Mouse (Mus musculus) heart, embryonic 13.5 days (tissue): Measurements from ENCODE around the gene Clint1. TPM values are rescaled to one million over a fixed set of nuclear protein-coding genes. Genes with fewer than 3 reads are reported as not detected.

ENCODE experiments used
- ATAC-seq: fragments of 200-750 bp; cut with Nextera tagmentation; 2 replicates; pipeline ENCODE4 v1.8.0; 2017; ENCODE audit warnings: moderate TSS enrichment; ENCODE audit not compliant: insufficient number of reproducible peaks, low FRiP score, low TSS enrichment; ENCODE audit errors: extremely low read depth
- H3K27ac ChIP-seq: fragments of 300-500 bp; sonication (generic); replicated peaks from 2 replicates; pipeline ENCODE4 v1.5.1; 2015; ENCODE audit warnings: moderate library complexity, mild to moderate bottlenecking, inconsistent platforms
- H3K27me3 ChIP-seq: fragments of 300-500 bp; sonication (generic); replicated peaks from 2 replicates; pipeline ENCODE4 v1.6.1; 2015; ENCODE audit warnings: mild to moderate bottlenecking, inconsistent platforms
- H3K36me3 ChIP-seq: fragments of 300-500 bp; sonication (generic); 2 replicates; pipeline ENCODE4 v1.6.1; 2015; ENCODE audit warnings: mild to moderate bottlenecking, inconsistent platforms
- H3K4me1 ChIP-seq: fragments of 300-500 bp; sonication (generic); 2 replicates; pipeline ENCODE4 v1.6.1; 2015; ENCODE audit warnings: inconsistent platforms
- H3K4me2 ChIP-seq: fragments of 300-500 bp; sonication (generic); 2 replicates; pipeline ENCODE4 v1.6.1; 2015; ENCODE audit warnings: inconsistent platforms, mild to moderate bottlenecking, moderate library complexity
- H3K4me3 ChIP-seq: fragments of 300-500 bp; sonication (generic); 2 replicates; pipeline ENCODE4 v1.5.1; 2015; ENCODE audit warnings: moderate library complexity, mild to moderate bottlenecking, inconsistent platforms
- H3K9ac ChIP-seq: fragments of 300-500 bp; sonication (generic); 2 replicates; pipeline ENCODE4 v1.6.1; 2015; ENCODE audit warnings: inconsistent platforms, mild to moderate bottlenecking, moderate library complexity
- H3K9me3 ChIP-seq: fragments of 300-500 bp; sonication (generic); 2 replicates; pipeline ENCODE4 v1.6.1; 2016; ENCODE audit warnings: inconsistent platforms
- WGBS: fragments of 180-500 bp; shearing (Covaris S2); methylation state at CpG from one replicate; pipeline ENCODE4 v1.1.7; 2015; ENCODE audit warnings: mixed read lengths; 5-methylcytosine and 5-hydroxymethylcytosine counted together
- polyA plus RNA-seq: library from polyadenylated mRNA; unstranded; fragments of >200 nt; fragmentation: Nextera tagmentation; extraction: Ambion mirVana; gene quantifications from 2 replicates; pipeline ENCODE4 v1.2.1, GENCODE M21; 2015

Clint1 gene
- polyA plus RNA-seq, 1 experiment from 2014 or later: 50.6 TPM

DNA sequence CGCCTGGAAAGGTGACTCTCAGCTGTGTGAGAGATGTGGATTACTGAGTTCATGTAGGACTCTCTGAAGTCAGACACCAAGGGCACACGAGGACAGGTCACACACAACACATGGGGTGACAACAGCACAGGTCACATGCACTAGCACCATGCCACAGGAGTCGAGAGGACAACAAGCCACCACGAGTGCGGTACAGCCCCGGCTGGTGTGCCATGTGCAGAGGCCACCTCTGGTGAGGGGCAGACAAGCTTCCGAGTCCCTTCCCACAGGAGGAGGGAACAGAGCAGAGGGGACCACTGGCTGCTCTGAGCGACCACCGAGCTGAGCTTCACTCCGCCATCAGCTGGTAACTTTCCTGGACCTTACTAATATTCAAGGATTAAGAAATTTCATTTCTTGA lies 80.9 kb downstream of the Clint1 start:
- no peak for ATAC-seq

DNA sequence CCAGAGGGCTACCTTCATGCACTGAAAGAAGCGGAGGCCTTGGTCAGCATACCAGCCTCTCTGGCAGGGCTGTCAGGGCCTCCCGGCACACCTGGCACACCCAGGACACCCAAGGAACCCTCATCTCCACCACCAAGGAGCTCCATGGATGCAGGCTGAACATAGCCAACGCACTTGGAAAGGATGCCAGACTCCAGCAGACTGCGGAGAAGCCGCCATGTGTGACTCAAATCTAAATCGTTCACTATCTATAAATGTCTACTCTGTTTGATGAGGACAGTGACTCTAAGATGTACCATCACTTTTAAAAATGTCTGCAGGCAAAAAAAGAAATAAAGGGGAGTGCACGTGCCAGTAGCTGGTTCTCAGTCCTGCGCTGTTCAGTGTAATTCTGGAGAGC lies 85.6 kb downstream of the Clint1 start:
- no peak for ATAC-seq
- peaks cover 19% of the 10 kb centered on the region for H3K4me1 ChIP-seq
- H3K9ac ChIP-seq: no peak overlapping the region
- H3K27me3 ChIP-seq: no peaks in the 10 kb centered on the region
- WGBS: 93% methylated on average over 8 of the region's 8 CpGs
- H3K4me3 ChIP-seq: no peak overlapping the region
- no peak overlapping the region for H3K27ac ChIP-seq
- peaks cover 71% of the 10 kb centered on the region for H3K36me3 ChIP-seq
- H3K4me2 ChIP-seq: no peak overlapping the region
- H3K9me3 ChIP-seq: no peaks in the 10 kb centered on the region

More for the DNA sequence above, 80.9 kb downstream of the Clint1 start:
- WGBS: 82% methylated on average over 10 of the region's 10 CpGs
- Histone ChIP-seq H3K4me1 (0 out of 2 replicates have a peak, but pooled peaks cover 3% of the 10 kb centered on the region), H3K4me2 (no peak overlapping the region), H3K36me3 (peaks cover 94% of the 10 kb centered on the region), H3K9me3 (no peaks in the 10 kb centered on the region), H3K27me3 (no peaks in the 10 kb centered on the region), H3K4me3 (no peak overlapping the region), H3K27ac (no peak overlapping the region), H3K9ac (no peak overlapping the region)

GRCm38 (mm10) chr11:45938917-45939316 lies 87.1 kb downstream of the Clint1 start:
- ATAC-seq: no peak
- 73% methylated on average over 8 of the region's 8 CpGs for WGBS
- Histone ChIP-seq H3K9ac (no peak overlapping the region), H3K27ac (no peak overlapping the region), H3K36me3 (peaks cover 56% of the 10 kb centered on the region), H3K4me1 (peaks cover 32% of the 10 kb centered on the region), H3K9me3 (no peaks in the 10 kb centered on the region), H3K27me3 (no peaks in the 10 kb centered on the region), H3K4me3 (no peak overlapping the region), H3K4me2 (no peak overlapping the region)

DNA sequence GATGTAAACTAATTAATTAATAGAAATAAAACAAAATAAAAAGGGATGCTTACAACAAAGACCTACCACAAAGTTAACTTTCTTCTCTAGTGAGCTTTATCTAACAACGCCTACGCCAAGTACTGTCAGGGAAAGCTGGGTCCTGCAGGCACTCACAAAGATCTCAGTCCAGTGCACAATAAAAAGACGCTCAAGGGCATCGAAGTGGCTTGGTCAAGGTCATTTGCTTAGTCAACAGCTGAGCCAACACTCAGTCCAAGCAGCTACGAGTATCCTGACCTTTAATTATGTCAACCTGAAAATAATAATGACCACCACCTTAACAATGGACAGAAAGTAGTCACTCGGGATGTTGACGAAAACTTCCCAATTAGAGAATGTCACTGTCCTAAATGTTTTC lies 90.4 kb downstream of the Clint1 start:
- peaks cover 36% of the 10 kb centered on the region for H3K4me1 ChIP-seq
- H3K36me3 ChIP-seq: peaks cover 23% of the 10 kb centered on the region
- H3K9ac ChIP-seq: no peak overlapping the region
- ATAC-seq: no peak
- H3K4me3 ChIP-seq: 0 out of 2 replicates have a peak overlapping the region, but pooled peaks have one; percentile 93
- no peak overlapping the region for H3K27ac ChIP-seq
- no peaks in the 10 kb centered on the region for H3K9me3 ChIP-seq
- no peaks in the 10 kb centered on the region for H3K27me3 ChIP-seq
- peak overlapping the region; percentile 91 for H3K4me2 ChIP-seq
- 82% methylated on average over 7 of the region's 7 CpGs for WGBS

GRCm38 (mm10) chr11:45943108-45943705 lies 91.4 kb downstream of the Clint1 start:
- Histone ChIP-seq H3K4me1 (peaks cover 36% of the 10 kb centered on the region), H3K4me3 (peak overlapping the region; percentile 93), H3K9ac (peak overlapping the region; percentile 97), H3K4me2 (peak overlapping the region; percentile 91), H3K27ac (0 out of 2 replicates have a peak overlapping the region, but pooled peaks have one; percentile 20), H3K36me3 (peaks cover 26% of the 10 kb centered on the region), H3K27me3 (no peaks in the 10 kb centered on the region), H3K9me3 (no peaks in the 10 kb centered on the region)
- 55% methylated on average over 7 of the region's 7 CpGs for WGBS
- ATAC-seq: no peak

- no peaks in the 10 kb centered on the region for H3K27me3 ChIP-seq
- peak; percentile 32 for ATAC-seq
- peaks cover 31% of the 10 kb centered on the region for H3K4me1 ChIP-seq
- H3K36me3 ChIP-seq: peaks cover 33% of the 10 kb centered on the region
- WGBS: under 1% methylated on average over 49 of the region's 49 CpGs
- no peaks in the 10 kb centered on the region for H3K9me3 ChIP-seq
- peak overlapping the region; percentile 91 for H3K4me2 ChIP-seq
- H3K9ac ChIP-seq: peak overlapping the region; percentile 97
- peak overlapping the region; percentile 93 for H3K4me3 ChIP-seq
- peak overlapping the region; percentile 73 for H3K27ac ChIP-seq
Observed at GRCm38 (mm10) chr11:45943891-45944642, 92.2 kb downstream of the Clint1 start.

- Histone ChIP-seq H3K4me1 (peaks cover 24% of the 10 kb centered on the region), H3K27ac (peak within 1 kb of the TSS; percentile 73), H3K36me3 (peaks cover 39% of the 10 kb centered on the region), H3K27me3 (no peaks in the 10 kb centered on the region), H3K4me2 (peak within 1 kb of the TSS; percentile 91), H3K9ac (peak within 1 kb of the TSS; percentile 97), H3K9me3 (no peaks in the 10 kb centered on the region), H3K4me3 (peak within 1 kb of the TSS; percentile 93)
- under 1% methylated on average over 55 of the region's 55 CpGs for WGBS
- peak; percentile 84 for ATAC-seq
Observed at GRCm38 (mm10) chr11:45944643-45945156, 92.8 kb downstream of the Clint1 start, which contains the start of gene Lsm11. TSS of gene Lsm11 (minus strand) at chr11:45944935.

DNA sequence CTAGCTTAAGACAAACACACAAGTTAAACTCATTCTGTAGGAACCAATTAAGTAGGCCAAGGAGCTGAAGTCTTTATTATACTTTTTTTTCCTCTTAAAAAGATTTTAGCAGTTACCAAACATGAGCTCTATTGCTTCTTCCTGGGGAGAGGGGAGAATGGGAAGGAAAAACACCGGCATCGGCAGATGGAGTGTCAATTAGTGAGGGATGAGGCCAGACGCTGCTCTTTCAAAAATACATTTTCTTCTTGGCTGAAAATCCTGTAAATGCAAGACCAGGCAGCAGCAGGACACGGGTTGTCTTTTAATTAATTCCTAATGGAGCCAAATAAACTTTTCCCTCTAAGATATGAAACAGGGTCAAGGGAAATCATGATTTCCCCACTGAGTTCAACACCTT lies 94.9 kb downstream of the Clint1 start:
- Histone ChIP-seq H3K9ac (no peak overlapping the region), H3K4me3 (no peak overlapping the region), H3K27ac (no peak overlapping the region), H3K27me3 (no peaks in the 10 kb centered on the region), H3K4me2 (no peak overlapping the region), H3K9me3 (no peaks in the 10 kb centered on the region), H3K4me1 (peaks cover 21% of the 10 kb centered on the region), H3K36me3 (peaks cover 47% of the 10 kb centered on the region)
- WGBS: 81% methylated on average over 4 of the region's 4 CpGs
- no peak for ATAC-seq

GRCm38 (mm10) chr11:45947491-45947890 lies 95.6 kb downstream of the Clint1 start:
- Histone ChIP-seq H3K27me3 (no peaks in the 10 kb centered on the region), H3K27ac (no peak overlapping the region), H3K9me3 (no peaks in the 10 kb centered on the region), H3K9ac (no peak overlapping the region), H3K36me3 (peaks cover 48% of the 10 kb centered on the region), H3K4me1 (peaks cover 18% of the 10 kb centered on the region), H3K4me3 (no peak overlapping the region), H3K4me2 (no peak overlapping the region)
- WGBS: 66% methylated on average over 2 of the region's 2 CpGs
- no peak for ATAC-seq

DNA sequence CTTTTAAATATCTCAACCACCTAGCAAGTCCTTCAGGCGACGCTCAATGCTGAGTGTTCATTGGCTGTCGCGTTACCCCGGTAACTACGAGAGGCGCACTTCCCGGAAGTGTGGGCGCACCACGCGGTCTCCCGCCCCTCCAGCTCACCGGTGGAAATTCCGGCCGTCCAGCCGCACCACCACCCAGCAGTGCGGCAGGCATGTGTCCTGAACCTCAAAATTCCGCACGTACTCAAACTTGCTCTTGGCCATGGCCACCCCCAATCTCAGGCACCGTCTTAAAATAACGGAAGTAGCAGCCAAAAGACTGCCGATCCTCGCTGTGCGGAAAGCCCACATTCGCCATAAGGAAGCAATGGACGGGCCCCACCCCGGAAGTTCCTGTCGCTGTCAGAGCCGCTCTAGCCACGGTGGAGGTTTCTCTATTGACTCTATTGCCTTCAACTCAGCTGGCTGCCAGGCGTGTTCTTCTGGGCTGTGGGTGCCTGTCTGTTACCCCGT lies 103.3 kb downstream of the Clint1 start, which contains the start of gene Thg1l:
TSS of gene Thg1l (minus strand) at position 368 of the 501 bp plus-strand sequence.
- H3K27me3 ChIP-seq: no peaks in the 10 kb centered on the region
- H3K9me3 ChIP-seq: 0 out of 2 replicates have a peak, but pooled peaks cover 2% of the 10 kb centered on the region
- peak; percentile 92 for ATAC-seq
- WGBS: under 1% methylated on average over 32 of the region's 32 CpGs
- peaks cover 29% of the 10 kb centered on the region for H3K36me3 ChIP-seq
- H3K9ac ChIP-seq: peak within 1 kb of the TSS; percentile 70
- peak within 1 kb of the TSS; percentile 60 for H3K4me3 ChIP-seq
- peaks cover 6% of the 10 kb centered on the region for H3K4me1 ChIP-seq
- peak within 1 kb of the TSS; percentile 72 for H3K4me2 ChIP-seq
- H3K27ac ChIP-seq: peak within 1 kb of the TSS; percentile 16; the same call in 1 of the 2 replicates

DNA sequence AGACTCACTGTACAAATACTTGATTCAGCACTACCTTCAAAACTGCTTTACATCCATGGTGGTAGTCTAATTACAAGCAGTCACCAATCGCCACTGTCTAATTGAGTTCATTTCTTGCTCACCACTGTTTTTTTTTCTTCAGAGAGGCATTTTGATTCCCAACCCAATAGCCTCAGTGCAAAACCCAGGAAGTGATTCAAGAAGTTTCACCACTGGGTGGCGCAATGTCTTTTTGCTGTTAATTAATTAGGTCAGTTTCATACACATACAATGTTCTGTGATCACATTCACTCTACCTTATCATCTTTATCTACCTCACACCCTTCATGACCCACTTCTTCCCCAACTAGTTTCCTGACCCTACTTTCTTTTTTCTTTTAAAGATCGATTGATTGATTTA lies 107.7 kb downstream of the Clint1 start:
- Histone ChIP-seq H3K27me3 (no peaks in the 10 kb centered on the region), H3K9ac (no peak overlapping the region), H3K4me1 (peaks cover 3% of the 10 kb centered on the region), H3K9me3 (0 out of 2 replicates have a peak, but pooled peaks cover 3% of the 10 kb centered on the region), H3K36me3 (no peaks in the 10 kb centered on the region), H3K27ac (no peak overlapping the region), H3K4me2 (no peak overlapping the region), H3K4me3 (no peak overlapping the region)
- ATAC-seq: no peak
- 70% methylated on average over 3 of the region's 3 CpGs for WGBS
